ENCODE assay signal across 7 mouse cellular contexts in the genomic region with DNA sequence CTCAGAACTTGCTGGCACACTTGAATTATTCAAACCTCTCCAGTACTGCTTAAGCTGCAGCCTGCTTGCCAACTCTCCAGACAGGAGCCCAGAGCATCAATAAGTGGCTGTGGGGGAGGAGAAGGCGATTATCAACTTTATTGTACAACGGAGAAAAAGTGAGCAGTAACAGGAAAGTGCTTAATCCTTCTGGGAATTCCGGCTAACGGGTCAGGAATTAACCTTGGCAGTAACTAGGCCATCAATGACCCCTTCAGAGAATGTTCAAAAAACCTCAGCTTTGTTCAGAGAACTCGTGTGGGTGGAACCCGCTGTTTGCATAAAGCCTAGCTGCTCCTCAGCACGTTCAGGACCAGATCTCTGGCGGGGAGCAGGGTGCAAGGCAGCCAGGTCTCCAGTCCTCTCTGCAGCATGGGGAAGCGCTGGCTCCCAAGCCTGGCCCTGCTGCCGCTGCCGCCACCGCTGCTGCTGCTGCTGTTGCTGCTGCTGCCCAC. TPM values are rescaled to one million over a fixed set of nuclear protein-coding genes. Genes with fewer than 3 reads are reported as not detected.
DNase-seq lines count a peak whose midpoint lies in the region; ATAC-seq lines count a peak whose summit lies in the region.

No protein-coding gene starts in this region.

- H3K27me3 ChIP-seq in lung, embryonic 16.5 days (ENCODE audit: control insufficient read depth, insufficient read depth, low read depth, low read length), result no peaks in the 10 kb centered on the region
- 0 out of 2 replicates have a peak, but pooled peaks cover 3% of the 10 kb centered on the region for H3K27me3 ChIP-seq in embryonic facial prominence, embryonic 12.5 days
- no peaks in the 10 kb centered on the region for H3K27me3 ChIP-seq in intestine, embryonic 16.5 days (replicated peaks; ENCODE audit: control insufficient read depth, insufficient read depth, low read length)
- no peaks in the 10 kb centered on the region for H3K27me3 ChIP-seq in limb, embryonic 15.5 days

- 5% methylated on average over 12 of the region's 12 CpGs for WGBS in lung, embryonic 16.5 days
- WGBS in embryonic facial prominence, embryonic 12.5 days, result 4% methylated on average over 12 of the region's 12 CpGs
- WGBS in intestine, embryonic 16.5 days, result 7% methylated on average over 12 of the region's 12 CpGs
- 8% methylated on average over 12 of the region's 12 CpGs for WGBS in limb, embryonic 15.5 days

- H3K4me2 ChIP-seq in lung, embryonic 16.5 days (ENCODE audit: low read depth, low read length), result peak overlapping the region; percentile 49
- peak overlapping the region; percentile 42 for H3K4me2 ChIP-seq in embryonic facial prominence, embryonic 12.5 days (replicated peaks)
- peak overlapping the region; percentile 33 for H3K4me2 ChIP-seq in intestine, embryonic 16.5 days (ENCODE audit: low read depth, low read length)
- peak overlapping the region; percentile 25; the same call in 1 of the 2 replicates for H3K4me2 ChIP-seq in limb, embryonic 15.5 days

- no peaks in the 10 kb centered on the region for H3K36me3 ChIP-seq in lung, embryonic 16.5 days (ENCODE audit: control insufficient read depth, insufficient read depth, low read length)
- no peaks in the 10 kb centered on the region for H3K36me3 ChIP-seq in embryonic facial prominence, embryonic 12.5 days
- H3K36me3 ChIP-seq in intestine, embryonic 16.5 days (ENCODE audit: control insufficient read depth, insufficient read depth, low read length), result no peaks in the 10 kb centered on the region
- H3K36me3 ChIP-seq in limb, embryonic 15.5 days, result no peaks in the 10 kb centered on the region

- DNase-seq in lung, postnatal 4 days, result no peak
- DNase-seq in right cerebral cortex, adult 2 months (ENCODE audit: low spot score in 2 of 2), result peak; percentile 4 to 13
- DNase-seq in gastrocnemius, adult 8-10 months (ENCODE audit: low spot score in 2 of 2), result no peak

- peaks cover 13% of the 10 kb centered on the region; the same call in 1 of the 2 replicates for H3K4me1 ChIP-seq in lung, embryonic 16.5 days (replicated peaks; ENCODE audit: control insufficient read depth, insufficient read depth, low read length)
- H3K4me1 ChIP-seq in embryonic facial prominence, embryonic 12.5 days, result 0 out of 2 replicates have a peak, but pooled peaks cover 6% of the 10 kb centered on the region
- H3K4me1 ChIP-seq in intestine, embryonic 16.5 days (ENCODE audit: control insufficient read depth, insufficient read depth, low read length), result no peaks in the 10 kb centered on the region
- H3K4me1 ChIP-seq in limb, embryonic 15.5 days, result peaks cover 5% of the 10 kb centered on the region; the same call in 1 of the 2 replicates

- peak overlapping the region; percentile 26 for H3K4me3 ChIP-seq in lung, embryonic 16.5 days (ENCODE audit: low read length)
- peak overlapping the region; percentile 13; the same call in 1 of the 2 replicates for H3K4me3 ChIP-seq in embryonic facial prominence, embryonic 12.5 days
- H3K4me3 ChIP-seq in intestine, embryonic 16.5 days (ENCODE audit: low read length), result no peak overlapping the region
- no peak overlapping the region for H3K4me3 ChIP-seq in limb, embryonic 15.5 days

- H3K9ac ChIP-seq in lung, embryonic 16.5 days (ENCODE audit: low read length), result peak overlapping the region; percentile 12; the same call in 1 of the 2 replicates
- H3K9ac ChIP-seq in embryonic facial prominence, embryonic 12.5 days, result no peak overlapping the region
- H3K9ac ChIP-seq in intestine, embryonic 16.5 days (ENCODE audit: low read depth, low read length), result no peak overlapping the region
- no peak overlapping the region for H3K9ac ChIP-seq in limb, embryonic 15.5 days

- 0 out of 2 replicates have a peak overlapping the region, but pooled peaks have one; percentile 25 for H3K27ac ChIP-seq in lung, embryonic 16.5 days (ENCODE audit: low read length)
- no peak overlapping the region for H3K27ac ChIP-seq in embryonic facial prominence, embryonic 12.5 days
- no peak overlapping the region for H3K27ac ChIP-seq in intestine, embryonic 16.5 days (ENCODE audit: low read length)
- no peak overlapping the region for H3K27ac ChIP-seq in limb, embryonic 15.5 days

- no peaks in the 10 kb centered on the region for H3K9me3 ChIP-seq in lung, embryonic 16.5 days (ENCODE audit: control insufficient read depth, low read length)
- H3K9me3 ChIP-seq in embryonic facial prominence, embryonic 12.5 days, result no peaks in the 10 kb centered on the region
- no peaks in the 10 kb centered on the region for H3K9me3 ChIP-seq in intestine, embryonic 16.5 days (ENCODE audit: control insufficient read depth, low read length)
- H3K9me3 ChIP-seq in limb, embryonic 15.5 days, result no peaks in the 10 kb centered on the region

- ATAC-seq in lung, embryonic 16.5 days (ENCODE audit: low read depth), result peak; percentile 80
- ATAC-seq in embryonic facial prominence, embryonic 12.5 days (ENCODE audit: insufficient number of reproducible peaks, insufficient read depth, low FRiP score, low TSS enrichment), result no peak
- ATAC-seq in intestine, embryonic 16.5 days, result no peak
- ATAC-seq in limb, embryonic 15.5 days (ENCODE audit: insufficient number of reproducible peaks, low FRiP score, low TSS enrichment, low read depth), result no peak

RNA-seq across cellular contexts. Expression of gene A2m, which starts 0.7 kb away (rescaled TPM):
- 8.7 and 10.1 TPM in 2 replicates for polyA plus RNA-seq in lung, embryonic 16.5 days (2015; fragmentation: Nextera tagmentation; extraction: Ambion mirVana)
- polyA plus RNA-seq in embryonic facial prominence, embryonic 12.5 days (2016; fragmentation: Nextera tagmentation; extraction: Ambion mirVana), result 1.6 and 2.1 TPM in 2 replicates
- 1.1 and 1.6 TPM in 2 replicates for polyA plus RNA-seq in intestine, embryonic 16.5 days (2015; fragmentation: Nextera tagmentation; extraction: Ambion mirVana)
- 1.5 and 2.6 TPM in 2 replicates for polyA plus RNA-seq in limb, embryonic 15.5 days (2015; fragmentation: Nextera tagmentation; extraction: Ambion mirVana)
- total RNA-seq in gastrocnemius, adult 8-10 months (2022), result under 1 TPM in 1 of 4 experiments, not detected in 3; 0.07 TPM

Comparison
In these comparisons a context has a peak if more than half of its experiments do, and no peak if none do; other contexts are left out.
1. H3K4me3 ChIP-seq: peak in lung, embryonic 16.5 days (single experiment) and embryonic facial prominence, embryonic 12.5 days (single experiment); none in intestine, embryonic 16.5 days (single experiment) and limb, embryonic 15.5 days (single experiment).
2. DNase-seq: peak in right cerebral cortex, adult 2 months (2 of 2); none in lung, postnatal 4 days (0 of 2) and gastrocnemius, adult 8-10 months (0 of 2).
3. Peak in every context shown above with its lines, with median percentiles within 50 percentile points of each other: H3K4me2 ChIP-seq.